In the genomic region with DNA sequence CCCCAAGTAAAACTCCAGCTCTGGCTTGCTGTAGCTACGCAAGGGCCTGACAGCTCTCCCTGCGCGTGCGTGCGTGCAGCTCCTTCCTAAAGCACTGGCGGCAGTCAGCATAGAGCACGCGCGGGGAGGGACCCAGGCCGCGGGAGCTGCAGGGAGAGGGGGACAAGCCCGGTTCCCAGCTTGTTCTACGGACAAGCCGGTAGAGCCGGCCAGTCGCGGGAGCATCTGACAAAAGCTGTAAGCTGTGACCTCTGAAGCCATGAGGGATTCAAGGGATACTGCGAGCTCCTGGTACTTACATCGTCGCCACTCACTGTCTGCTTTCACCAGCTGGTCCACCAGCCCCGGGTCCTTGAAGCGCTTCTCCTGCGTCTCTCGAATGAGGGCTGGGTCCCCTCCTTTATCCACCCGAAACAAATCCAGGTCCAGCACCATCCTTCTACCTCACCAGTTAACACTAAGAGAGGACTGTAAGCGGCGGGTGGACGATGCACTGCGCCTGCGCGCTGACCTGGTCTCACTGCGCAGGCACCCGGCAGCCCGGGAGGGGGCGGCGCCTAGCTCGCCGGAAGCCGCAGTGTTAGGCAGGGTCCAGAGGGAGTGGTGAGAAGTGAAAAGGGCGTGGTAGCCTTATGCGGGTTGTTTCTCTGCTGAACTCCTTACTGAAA, we compare ENCODE assay signal across 8 mouse cellular contexts. TPM values are rescaled to one million over a fixed set of nuclear protein-coding genes. Genes with fewer than 3 reads are reported as not detected.
DNase-seq lines count a peak whose midpoint lies in the region; ATAC-seq lines count a peak whose summit lies in the region.

Gene Sars, minus strand, starts transcription at position 512 of the 668 bp plus-strand sequence.

- no peaks in the 10 kb centered on the region for H3K27me3 ChIP-seq in heart, embryonic 14.5 days (ENCODE audit: control insufficient read depth, insufficient read depth, low read length)
- peaks cover 4% of the 10 kb centered on the region; the same call in 1 of the 2 replicates for H3K27me3 ChIP-seq in liver, embryonic 13.5 days
- no peaks in the 10 kb centered on the region for H3K27me3 ChIP-seq in stomach, embryonic 16.5 days (ENCODE audit: control insufficient read depth, insufficient read depth, low read length)

- peak within 1 kb of the TSS; percentile 76 for H3K9ac ChIP-seq in heart, embryonic 14.5 days (ENCODE audit: low read length)
- peak within 1 kb of the TSS; percentile 89 for H3K9ac ChIP-seq in liver, embryonic 13.5 days
- peak within 1 kb of the TSS; percentile 92 for H3K9ac ChIP-seq in stomach, embryonic 16.5 days (ENCODE audit: low read length)

- peaks cover 22% of the 10 kb centered on the region for H3K36me3 ChIP-seq in heart, embryonic 14.5 days (ENCODE audit: control insufficient read depth, insufficient read depth, low read length)
- H3K36me3 ChIP-seq in liver, embryonic 13.5 days: peaks cover 25% of the 10 kb centered on the region
- no peaks in the 10 kb centered on the region for H3K36me3 ChIP-seq in stomach, embryonic 16.5 days (ENCODE audit: control insufficient read depth, insufficient read depth, low read length)

- no peaks in the 10 kb centered on the region for H3K9me3 ChIP-seq in heart, embryonic 14.5 days (ENCODE audit: control insufficient read depth, low read length)
- no peaks in the 10 kb centered on the region for H3K9me3 ChIP-seq in liver, embryonic 13.5 days (replicated peaks)
- H3K9me3 ChIP-seq in stomach, embryonic 16.5 days (replicated peaks; ENCODE audit: control insufficient read depth, low read length): no peaks in the 10 kb centered on the region

- peak; percentile 98 for ATAC-seq in heart, embryonic 14.5 days (ENCODE audit: insufficient number of reproducible peaks, insufficient read depth, low FRiP score, low read depth)
- peak; percentile 97 for ATAC-seq in liver, embryonic 13.5 days (ENCODE audit: low read depth)
- ATAC-seq in stomach, embryonic 16.5 days (ENCODE audit: insufficient read depth, low FRiP score): peak; percentile 97

- H3K4me1 ChIP-seq in brown adipose tissue, adult 24 weeks (ENCODE audit: control insufficient read depth, insufficient read depth, insufficient read length, low read length): peaks cover 8% of the 10 kb centered on the region; the same call in 1 of the 2 replicates
- H3K4me1 ChIP-seq in heart, embryonic 14.5 days (ENCODE audit: control insufficient read depth in 2 of 2, insufficient read depth in 2 of 2, low read length in 2 of 2): peaks cover 2 to 14% of the 10 kb centered on the region in 2 experiments; a peak in 3 of 4 replicates
- H3K4me1 ChIP-seq in liver, embryonic 13.5 days (replicated peaks): peaks cover 42% of the 10 kb centered on the region
- H3K4me1 ChIP-seq in stomach, embryonic 16.5 days (ENCODE audit: control insufficient read depth, insufficient read depth, low read length): peaks cover 19% of the 10 kb centered on the region

- peak within 1 kb of the TSS; percentile 86 for H3K27ac ChIP-seq in brown adipose tissue, adult 24 weeks (replicated peaks; ENCODE audit: low read depth, low read length)
- peak within 1 kb of the TSS; percentile 62 to 73 for H3K27ac ChIP-seq in heart, embryonic 14.5 days (replicated peaks in 1 of 2; ENCODE audit: control insufficient read depth in 1 of 2, insufficient read depth in 1 of 2, low read depth in 2 of 2, low read length in 2 of 2)
- peak within 1 kb of the TSS; percentile 82 for H3K27ac ChIP-seq in liver, embryonic 13.5 days
- peak within 1 kb of the TSS; percentile 94 for H3K27ac ChIP-seq in stomach, embryonic 16.5 days (ENCODE audit: low read length)

- 0% methylated on average over 41 of the region's 41 CpGs for WGBS in heart, embryonic 14.5 days
- WGBS in liver, embryonic 13.5 days (ENCODE audit: insufficient replicate concordance): under 1% methylated on average over 41 of the region's 41 CpGs
- under 1% methylated on average over 41 of the region's 41 CpGs for WGBS in stomach, embryonic 16.5 days

- peak within 1 kb of the TSS; percentile 90 for H3K4me2 ChIP-seq in heart, embryonic 14.5 days (ENCODE audit: low read length)
- H3K4me2 ChIP-seq in liver, embryonic 13.5 days: peak within 1 kb of the TSS; percentile 84
- H3K4me2 ChIP-seq in stomach, embryonic 16.5 days (ENCODE audit: low read depth, low read length): peak within 1 kb of the TSS; percentile 92

- peak within 1 kb of the TSS; percentile 93 for H3K4me3 ChIP-seq in brown adipose tissue, adult 24 weeks (ENCODE audit: insufficient read depth, low read depth, low read length)
- H3K4me3 ChIP-seq in heart, embryonic 14.5 days (ENCODE audit: control insufficient read depth in 1 of 2, insufficient read depth in 1 of 2, low read depth in 1 of 2, low read length in 2 of 2): peak within 1 kb of the TSS; percentile 60 to 79
- peak within 1 kb of the TSS; percentile 83 for H3K4me3 ChIP-seq in liver, embryonic 13.5 days (replicated peaks)
- H3K4me3 ChIP-seq in stomach, embryonic 16.5 days (replicated peaks; ENCODE audit: low read length): peak within 1 kb of the TSS; percentile 95

- DNase-seq in CD4-positive, CD25-positive, alpha-beta regulatory T cell, adult 2 months (ENCODE audit: low read depth, low spot score): peak; percentile 93
- DNase-seq in fibroblast of lung, adult 2 months (ENCODE audit: low read depth): peak; percentile 88
- peak; percentile 96 for DNase-seq in kidney, postnatal 14 days
- DNase-seq in liver, embryonic 13.5 days: peak; percentile 92
- DNase-seq in neural tube, embryonic 10.5 days (ENCODE audit: extremely low spot score, low spot score): peak; percentile 89

RNA-seq across cellular contexts. Expression of gene Sars, which starts in this region (rescaled TPM):
- 87.8 and 101 TPM in 2 replicates for polyA plus RNA-seq in brown adipose tissue, adult 24 weeks (2012; ENCODE audit: insufficient read depth, insufficient read length, missing spikeins)
- polyA plus RNA-seq in heart, embryonic 14.5 days (2014; fragmentation: Nextera tagmentation; extraction: Ambion mirVana): 84.5 and 85.2 TPM in 2 replicates
- polyA plus RNA-seq in liver, embryonic 13.5 days (2015; fragmentation: Nextera tagmentation; extraction: Ambion mirVana): 108 and 129 TPM in 2 replicates
- 144 and 146 TPM in 2 replicates for polyA plus RNA-seq in stomach, embryonic 16.5 days (2015; fragmentation: Nextera tagmentation; extraction: Ambion mirVana)

Comparison
In these comparisons a context has a peak if more than half of its experiments do, and no peak if none do; other contexts are left out.
1. Peak in every context shown above with its lines: DNase-seq, ATAC-seq, H3K4me3 ChIP-seq and H3K27ac ChIP-seq.